Comparison of ENCODE assay signal across 10 mouse cellular contexts in the genomic region with DNA sequence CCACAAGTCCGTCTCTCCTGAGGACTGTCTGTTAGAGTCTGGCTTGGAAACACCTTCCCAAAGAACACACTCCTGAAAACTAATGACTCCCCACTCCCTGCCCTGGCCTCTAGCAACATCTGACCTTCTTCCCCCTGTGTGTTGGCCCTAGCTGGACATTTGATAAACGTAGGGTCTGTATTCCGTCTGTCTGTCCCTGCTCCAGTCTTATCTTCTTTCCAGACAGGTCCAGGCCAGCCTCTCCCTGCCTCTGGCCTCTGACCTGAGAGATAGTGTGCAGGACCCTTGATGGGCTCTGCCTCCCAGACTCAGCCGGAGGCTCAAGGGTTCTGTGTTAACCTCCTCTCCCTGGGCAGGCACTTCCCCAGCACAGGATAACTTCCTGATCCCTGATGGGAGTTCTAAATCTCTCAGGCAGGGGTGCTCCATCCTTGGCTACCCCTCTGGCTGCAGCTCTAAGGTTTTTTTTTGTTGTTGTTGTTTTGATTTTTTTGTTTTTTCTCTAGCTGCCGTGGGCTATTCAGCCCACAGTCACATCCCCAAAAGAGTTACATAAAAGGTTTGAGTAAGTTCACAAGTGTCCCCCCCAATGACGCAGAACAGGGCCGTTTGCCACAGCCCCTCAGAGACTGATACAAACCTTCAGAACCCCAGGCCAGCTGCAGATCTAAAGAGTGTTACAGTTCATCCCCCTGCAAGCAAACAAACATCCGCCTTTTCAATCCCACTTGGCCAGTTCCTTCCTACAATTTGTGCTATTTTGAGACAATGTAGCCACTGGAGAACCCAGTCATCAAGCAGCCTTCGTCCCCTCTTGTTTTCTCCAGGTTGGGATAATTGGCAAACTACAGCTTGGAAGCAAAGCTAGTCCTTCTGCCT. TPM values are rescaled to one million over a fixed set of nuclear protein-coding genes. Genes with fewer than 3 reads are reported as not detected.
DNase-seq lines count a peak whose midpoint lies in the region; ATAC-seq and TF ChIP-seq lines count a peak whose summit lies in the region.
"Had no signal": no experiment of that assay in that cellular context is flagged by ENCODE, and none has a peak within 500 bp of the region (broad histone marks: within the 10 kb centered on the region; RNA-seq: fewer than 3 reads in every experiment).

No protein-coding gene starts in this region.

- intact Hi-C loops in heart, adult 2 months (cut with DNase I): no loop called here

- no peak for TF ChIP-seq CTCF in heart, adult 2 months (IDR thresholded peaks at IDR 0.05)

- no peak overlapping the region for H3K4me3 ChIP-seq in heart, adult 2 months
- H3K4me3 ChIP-seq in midbrain, embryonic 10.5 days: no peak overlapping the region
- H3K4me3 ChIP-seq in midbrain, embryonic 13.5 days (replicated peaks): no peak overlapping the region
- no peak overlapping the region for H3K4me3 ChIP-seq in heart, embryonic 14.5 days (ENCODE audit: control insufficient read depth in 1 of 2, insufficient read depth in 1 of 2, low read depth in 1 of 2, low read length in 2 of 2)
- no peak overlapping the region for H3K4me3 ChIP-seq in neural tube, embryonic 15.5 days (replicated peaks)

- no peak; the same call in 1 of the 2 replicates for TF ChIP-seq POLR2A in heart, adult 2 months (IDR thresholded peaks at IDR 0.05; ENCODE audit: insufficient read depth, low read depth, low read length)

- peak overlapping the region; percentile 82 for H3K27ac ChIP-seq in heart, adult 2 months
- H3K27ac ChIP-seq in midbrain, embryonic 10.5 days (replicated peaks): peak overlapping the region; percentile 55
- H3K27ac ChIP-seq in midbrain, embryonic 13.5 days: no peak overlapping the region
- peak overlapping the region; percentile 55 to 69 for H3K27ac ChIP-seq in heart, embryonic 14.5 days (replicated peaks in 1 of 2; ENCODE audit: control insufficient read depth in 1 of 2, insufficient read depth in 1 of 2, low read depth in 2 of 2, low read length in 2 of 2)
- peak overlapping the region; percentile 29 for H3K27ac ChIP-seq in neural tube, embryonic 15.5 days (replicated peaks)
- H3K27ac ChIP-seq: macrophage had no signal

- peaks cover 4% of the 10 kb centered on the region; the same call in 1 of the 2 replicates for H3K36me3 ChIP-seq in heart, adult 2 months (ENCODE audit: control insufficient read depth, insufficient read depth, low read length)
- no peaks in the 10 kb centered on the region for H3K36me3 ChIP-seq in midbrain, embryonic 10.5 days
- H3K36me3 ChIP-seq in midbrain, embryonic 13.5 days: no peaks in the 10 kb centered on the region
- no peaks in the 10 kb centered on the region for H3K36me3 ChIP-seq in heart, embryonic 14.5 days (ENCODE audit: control insufficient read depth, insufficient read depth, low read length)
- no peaks in the 10 kb centered on the region for H3K36me3 ChIP-seq in neural tube, embryonic 15.5 days

- ATAC-seq in midbrain, embryonic 13.5 days: no peak
- no peak for ATAC-seq in heart, embryonic 14.5 days (ENCODE audit: insufficient number of reproducible peaks, insufficient read depth, low FRiP score, low read depth)
- ATAC-seq in neural tube, embryonic 15.5 days (ENCODE audit: low FRiP score): no peak

- H3K79me2 ChIP-seq in heart, adult 2 months (replicated peaks; ENCODE audit: control insufficient read depth, insufficient read depth, low read length): no peaks in the 10 kb centered on the region

- WGBS in heart, adult 2 months: 29% methylated on average over 9 of the region's 9 CpGs
- WGBS in midbrain, embryonic 10.5 days: 76% methylated on average over 9 of the region's 9 CpGs
- WGBS in midbrain, embryonic 13.5 days: 74% methylated on average over 9 of the region's 9 CpGs
- 24% methylated on average over 9 of the region's 9 CpGs for WGBS in heart, embryonic 14.5 days
- 46% methylated on average over 9 of the region's 9 CpGs for WGBS in neural tube, embryonic 15.5 days

- H3K4me1 ChIP-seq in heart, adult 2 months (ENCODE audit: control insufficient read depth, insufficient read depth, low read length): peaks cover 40% of the 10 kb centered on the region
- peaks cover 25% of the 10 kb centered on the region for H3K4me1 ChIP-seq in midbrain, embryonic 10.5 days
- H3K4me1 ChIP-seq in midbrain, embryonic 13.5 days (replicated peaks): peaks cover 5% of the 10 kb centered on the region
- H3K4me1 ChIP-seq in heart, embryonic 14.5 days (ENCODE audit: control insufficient read depth in 2 of 2, insufficient read depth in 2 of 2, low read length in 2 of 2): peaks cover 11 to 12% of the 10 kb centered on the region in 2 experiments; a peak in 3 of 4 replicates
- H3K4me1 ChIP-seq in neural tube, embryonic 15.5 days: peaks cover 28% of the 10 kb centered on the region

- H3K9ac ChIP-seq in heart, adult 2 months (ENCODE audit: low read depth, low read length): 0 out of 2 replicates have a peak overlapping the region, but pooled peaks have one; percentile 6
- H3K9ac ChIP-seq in midbrain, embryonic 13.5 days (replicated peaks): no peak overlapping the region
- H3K9ac ChIP-seq in heart, embryonic 14.5 days (ENCODE audit: low read length): no peak overlapping the region
- no peak overlapping the region for H3K9ac ChIP-seq in neural tube, embryonic 15.5 days (replicated peaks)

- no peak overlapping the region for H3K4me2 ChIP-seq in midbrain, embryonic 13.5 days (replicated peaks)
- H3K4me2 ChIP-seq in heart, embryonic 14.5 days (ENCODE audit: low read length): no peak overlapping the region
- H3K4me2 ChIP-seq in neural tube, embryonic 15.5 days: no peak overlapping the region

- TF ChIP-seq EP300 in heart, adult 2 months (IDR thresholded peaks at IDR 0.05; ENCODE audit: insufficient read depth, low read depth, low read length): 0 out of 2 replicates have a peak, but pooled peaks have one; percentile 55

- no peaks in the 10 kb centered on the region for H3K9me3 ChIP-seq in midbrain, embryonic 10.5 days (replicated peaks)
- H3K9me3 ChIP-seq in midbrain, embryonic 13.5 days: no peaks in the 10 kb centered on the region
- no peaks in the 10 kb centered on the region for H3K9me3 ChIP-seq in heart, embryonic 14.5 days (ENCODE audit: control insufficient read depth, low read length)
- H3K9me3 ChIP-seq in neural tube, embryonic 15.5 days (replicated peaks): no peaks in the 10 kb centered on the region

- H3K27me3 ChIP-seq in heart, adult 2 months (ENCODE audit: control insufficient read depth, insufficient read depth, low read length): no peaks in the 10 kb centered on the region
- no peaks in the 10 kb centered on the region for H3K27me3 ChIP-seq in midbrain, embryonic 10.5 days (ENCODE audit: low read depth, poor library complexity, severe bottlenecking)
- H3K27me3 ChIP-seq in midbrain, embryonic 13.5 days: no peaks in the 10 kb centered on the region
- no peaks in the 10 kb centered on the region for H3K27me3 ChIP-seq in heart, embryonic 14.5 days (ENCODE audit: control insufficient read depth, insufficient read depth, low read length)
- no peaks in the 10 kb centered on the region for H3K27me3 ChIP-seq in neural tube, embryonic 15.5 days (replicated peaks)

- peak in 1 of 2 experiments; percentile 46 for DNase-seq in heart, adult 2 months
- no peak for DNase-seq in heart, postnatal 4 days
- no peak for DNase-seq in midbrain, embryonic 10.5 days (ENCODE audit: low spot score)
- no peak for DNase-seq in frontal cortex, postnatal 14 days (ENCODE audit: low spot score in 2 of 2)
- DNase-seq in spleen, postnatal 14 days (ENCODE audit: low spot score in 2 of 2): no peak

RNA-seq across cellular contexts. Expression of a gene that starts 23.9 kb away (rescaled TPM):
- 10 to 100 TPM; 19.2 to 21.4 TPM for total RNA-seq in heart, adult 2 months (2021)
- 18.0 and 24.5 TPM in 2 replicates for polyA plus RNA-seq in heart, adult 2 months (2012; rRNA removed)
- 10 to 100 TPM; 46.8 to 48.3 TPM for total RNA-seq in heart, postnatal 4 days (2021)
- 2.7 and 2.9 TPM in 2 replicates for polyA plus RNA-seq in midbrain, embryonic 10.5 days (2016; fragmentation: Nextera tagmentation; extraction: Ambion mirVana)
- 2.4 and 2.7 TPM in 2 replicates for polyA plus RNA-seq in midbrain, embryonic 13.5 days (2015; fragmentation: Nextera tagmentation; extraction: Ambion mirVana)
- polyA plus RNA-seq in heart, embryonic 14.5 days (2014; fragmentation: Nextera tagmentation; extraction: Ambion mirVana): 10.3 TPM in 2 replicates
- polyA plus RNA-seq in neural tube, embryonic 15.5 days (2015; fragmentation: Nextera tagmentation; extraction: Ambion mirVana): 3.0 and 5.5 TPM in 2 replicates

RNA-seq across cellular contexts. Expression of a gene that starts 29.6 kb away (rescaled TPM):
- not detected for total RNA-seq in heart, adult 2 months (2021)
- polyA plus RNA-seq in heart, adult 2 months (2012; rRNA removed): not detected in 2 replicates
- total RNA-seq in heart, postnatal 4 days (2021): not detected
- polyA plus RNA-seq in midbrain, embryonic 10.5 days (2016; fragmentation: Nextera tagmentation; extraction: Ambion mirVana): 0.10 TPM in 1 of 2 replicates, not detected in the other
- not detected in 2 replicates for polyA plus RNA-seq in midbrain, embryonic 13.5 days (2015; fragmentation: Nextera tagmentation; extraction: Ambion mirVana)
- not detected in 2 replicates for polyA plus RNA-seq in heart, embryonic 14.5 days (2014; fragmentation: Nextera tagmentation; extraction: Ambion mirVana)
- not detected in 2 replicates for polyA plus RNA-seq in neural tube, embryonic 15.5 days (2015; fragmentation: Nextera tagmentation; extraction: Ambion mirVana)
- total RNA-seq: layer of hippocampus, adult 18-20 months had no signal
- polyA plus RNA-seq: macrophage had no signal
